Mouse (Mus musculus) induced T-regulatory cell, adult 2 months (primary cell): ENCODE measurements around the gene E030030I06Rik.
"Not testable (repeated sequence)": the region's sequence is repeated elsewhere in the genome, so short reads cannot be mapped to it uniquely, and the experiment has no call there.

Experiments
- DNase-seq: peaks from one replicate; pipeline ENCODE4 v3.0.0-alpha.2; 2012; ENCODE audit warnings: low read depth

E030030I06Rik gene

GRCm38 (mm10) chr10:22151863-22152640 lies 3.0 kb upstream of the E030030I06Rik start:
- DNase-seq, result peak; percentile 43

GRCm38 (mm10) chr10:22151056-22151862 lies 2.2 kb upstream of the E030030I06Rik start:
- DNase-seq, result peak; percentile 51

- DNase-seq, result peak; percentile 65
Observed at GRCm38 (mm10) chr10:22150593-22150992, 1.5 kb upstream of the E030030I06Rik start.

GRCm38 (mm10) chr10:22149691-22150465 lies 808 bp upstream of the E030030I06Rik start:
- DNase-seq, result peak; percentile 37

GRCm38 (mm10) chr10:22148441-22149072 lies 513 bp downstream of the E030030I06Rik start:
- DNase-seq, result peak; percentile 89

GRCm38 (mm10) chr10:22142926-22143325 lies 6.1 kb downstream of the E030030I06Rik start:
- no peak for DNase-seq

GRCm38 (mm10) chr10:22142194-22142593 lies 6.9 kb downstream of the E030030I06Rik start:
- peak; percentile 79 for DNase-seq

GRCm38 (mm10) chr10:22140665-22141280 lies 8.3 kb downstream of the E030030I06Rik start:
- peak; percentile 67 for DNase-seq

GRCm38 (mm10) chr10:22074531-22074930 lies 74.5 kb downstream of the E030030I06Rik start:
- no peak for DNase-seq

- peak; percentile 44 for DNase-seq
Observed at GRCm38 (mm10) chr10:22072739-22073138, 76.3 kb downstream of the E030030I06Rik start.

GRCm38 (mm10) chr10:22070576-22070975 lies 78.5 kb downstream of the E030030I06Rik start:
- no peak for DNase-seq

GRCm38 (mm10) chr10:22070168-22070567 lies 78.9 kb downstream of the E030030I06Rik start:
- DNase-seq, result no peak

GRCm38 (mm10) chr10:22067979-22068378 lies 81.1 kb downstream of the E030030I06Rik start, which contains the start of gene 4930444G20Rik:
TSS of gene 4930444G20Rik (minus strand) at chr10:22068079.
- DNase-seq, result not testable (repeated sequence)
